Mouse (Mus musculus): ENCODE data around the gene Ascl3. TPM values are rescaled to one million over a fixed set of nuclear protein-coding genes. Genes with fewer than 3 reads are reported as not detected.

Ascl3 gene
- polyA plus RNA-seq, 1 experiment from 2014 or later, result not detected

GRCm38 (mm10) chr7:109752008-109752925, 20.7 kb upstream of the Ascl3 start, which contains the start of gene Tmem9b:
Gene Tmem9b, minus strand, starts transcription at chr7:109752875.
- Histone ChIP-seq H3K9me3 (replicated peaks; ENCODE audit: control insufficient read depth, low read length) (no peaks in the 10 kb centered on the region), H3K36me3 (ENCODE audit: control insufficient read depth, insufficient read depth, low read length) (no peaks in the 10 kb centered on the region; the same call in 1 of the 2 replicates), H3K4me3 (ENCODE audit: low read depth, low read length) (peak within 1 kb of the TSS; percentile 82), H3K9ac (ENCODE audit: low read depth, low read length) (peak within 1 kb of the TSS; percentile 90), H3K27ac (ENCODE audit: low read depth, low read length) (peak within 1 kb of the TSS; percentile 70), H3K4me1 (ENCODE audit: control insufficient read depth, insufficient read depth, low read length) (0 out of 2 replicates have a peak, but pooled peaks cover 6% of the 10 kb centered on the region), H3K27me3 (ENCODE audit: control insufficient read depth, insufficient read depth, low read length) (no peaks in the 10 kb centered on the region), H3K4me2 (peak within 1 kb of the TSS; percentile 87)
- 0% methylated on average over 73 of the region's 74 CpGs for WGBS (ENCODE audit: insufficient replicate concordance)
- peak; percentile 85 for ATAC-seq (replicated peaks; ENCODE audit: insufficient number of reproducible peaks, low FRiP score, low TSS enrichment)

GRCm38 (mm10) chr7:109751427-109752007, 20.0 kb upstream of the Ascl3 start:
- WGBS (ENCODE audit: insufficient replicate concordance), result 3% methylated on average over 13 of the region's 13 CpGs
- H3K4me1 ChIP-seq (ENCODE audit: control insufficient read depth, insufficient read depth, low read length), result 0 out of 2 replicates have a peak, but pooled peaks cover 6% of the 10 kb centered on the region
- no peaks in the 10 kb centered on the region for H3K9me3 ChIP-seq (replicated peaks; ENCODE audit: control insufficient read depth, low read length)
- H3K27me3 ChIP-seq (ENCODE audit: control insufficient read depth, insufficient read depth, low read length), result no peaks in the 10 kb centered on the region
- peak overlapping the region; percentile 90 for H3K9ac ChIP-seq (ENCODE audit: low read depth, low read length)
- peak overlapping the region; percentile 82 for H3K4me3 ChIP-seq (ENCODE audit: low read depth, low read length)
- no peak for ATAC-seq (replicated peaks; ENCODE audit: insufficient number of reproducible peaks, low FRiP score, low TSS enrichment)
- H3K4me2 ChIP-seq, result peak overlapping the region; percentile 87
- no peaks in the 10 kb centered on the region; the same call in 1 of the 2 replicates for H3K36me3 ChIP-seq (ENCODE audit: control insufficient read depth, insufficient read depth, low read length)
- H3K27ac ChIP-seq (ENCODE audit: low read depth, low read length), result peak overlapping the region; percentile 70

GRCm38 (mm10) chr7:109747747-109748146, 16.2 kb upstream of the Ascl3 start:
- Histone ChIP-seq H3K9me3 (replicated peaks; ENCODE audit: control insufficient read depth, low read length) (no peaks in the 10 kb centered on the region), H3K9ac (ENCODE audit: low read depth, low read length) (no peak overlapping the region), H3K4me3 (ENCODE audit: low read depth, low read length) (no peak overlapping the region), H3K27me3 (ENCODE audit: control insufficient read depth, insufficient read depth, low read length) (no peaks in the 10 kb centered on the region), H3K27ac (ENCODE audit: low read depth, low read length) (no peak overlapping the region), H3K4me2 (no peak overlapping the region), H3K4me1 (ENCODE audit: control insufficient read depth, insufficient read depth, low read length) (0 out of 2 replicates have a peak, but pooled peaks cover 5% of the 10 kb centered on the region), H3K36me3 (ENCODE audit: control insufficient read depth, insufficient read depth, low read length) (peaks cover 7% of the 10 kb centered on the region)
- WGBS (ENCODE audit: insufficient replicate concordance), result 50% methylated on average over 1 of the region's 1 CpGs
- ATAC-seq (replicated peaks; ENCODE audit: insufficient number of reproducible peaks, low FRiP score, low TSS enrichment), result no peak

GRCm38 (mm10) chr7:109741703-109742102, 10.2 kb upstream of the Ascl3 start:
- no peaks in the 10 kb centered on the region for H3K27me3 ChIP-seq (ENCODE audit: control insufficient read depth, insufficient read depth, low read length)
- H3K4me3 ChIP-seq (ENCODE audit: low read depth, low read length), result no peak overlapping the region
- WGBS (ENCODE audit: insufficient replicate concordance), result 90% methylated on average over 4 of the region's 4 CpGs
- peaks cover 7% of the 10 kb centered on the region for H3K36me3 ChIP-seq (ENCODE audit: control insufficient read depth, insufficient read depth, low read length)
- no peaks in the 10 kb centered on the region for H3K9me3 ChIP-seq (replicated peaks; ENCODE audit: control insufficient read depth, low read length)
- no peak overlapping the region for H3K9ac ChIP-seq (ENCODE audit: low read depth, low read length)
- H3K4me2 ChIP-seq, result no peak overlapping the region
- H3K27ac ChIP-seq (ENCODE audit: low read depth, low read length), result no peak overlapping the region
- no peaks in the 10 kb centered on the region for H3K4me1 ChIP-seq (ENCODE audit: control insufficient read depth, insufficient read depth, low read length)
- ATAC-seq (replicated peaks; ENCODE audit: insufficient number of reproducible peaks, low FRiP score, low TSS enrichment), result no peak

GRCm38 (mm10) chr7:109741060-109741459, 9.5 kb upstream of the Ascl3 start:
- no peaks in the 10 kb centered on the region for H3K9me3 ChIP-seq (replicated peaks; ENCODE audit: control insufficient read depth, low read length)
- no peaks in the 10 kb centered on the region for H3K27me3 ChIP-seq (ENCODE audit: control insufficient read depth, insufficient read depth, low read length)

GRCm38 (mm10) chr7:109739822-109740370, 8.4 kb upstream of the Ascl3 start:
- Histone ChIP-seq H3K4me3 (ENCODE audit: low read depth, low read length) (no peak overlapping the region), H3K27ac (ENCODE audit: low read depth, low read length) (no peak overlapping the region), H3K4me2 (no peak overlapping the region), H3K4me1 (ENCODE audit: control insufficient read depth, insufficient read depth, low read length) (no peaks in the 10 kb centered on the region), H3K9ac (ENCODE audit: low read depth, low read length) (no peak overlapping the region), H3K36me3 (ENCODE audit: control insufficient read depth, insufficient read depth, low read length) (peaks cover 3% of the 10 kb centered on the region), H3K27me3 (ENCODE audit: control insufficient read depth, insufficient read depth, low read length) (no peaks in the 10 kb centered on the region), H3K9me3 (replicated peaks; ENCODE audit: control insufficient read depth, low read length) (no peaks in the 10 kb centered on the region)
- 72% methylated on average over 5 of the region's 5 CpGs for WGBS (ENCODE audit: insufficient replicate concordance)
- ATAC-seq (replicated peaks; ENCODE audit: insufficient number of reproducible peaks, low FRiP score, low TSS enrichment), result no peak

More at GRCm38 (mm10) chr7:109741060-109741459, 9.5 kb upstream of the Ascl3 start:
- H3K4me3 ChIP-seq (ENCODE audit: low read depth, low read length), result no peak overlapping the region
- H3K4me2 ChIP-seq, result no peak overlapping the region
- 91% methylated on average over 1 of the region's 1 CpGs for WGBS (ENCODE audit: insufficient replicate concordance)
- H3K27ac ChIP-seq (ENCODE audit: low read depth, low read length), result no peak overlapping the region
- H3K9ac ChIP-seq (ENCODE audit: low read depth, low read length), result no peak overlapping the region
- ATAC-seq (replicated peaks; ENCODE audit: insufficient number of reproducible peaks, low FRiP score, low TSS enrichment), result no peak
- H3K4me1 ChIP-seq (ENCODE audit: control insufficient read depth, insufficient read depth, low read length), result no peaks in the 10 kb centered on the region
- peaks cover 7% of the 10 kb centered on the region for H3K36me3 ChIP-seq (ENCODE audit: control insufficient read depth, insufficient read depth, low read length)

GRCm38 (mm10) chr7:109734806-109735205, 3.3 kb upstream of the Ascl3 start:
- 81% methylated on average over 4 of the region's 4 CpGs for WGBS (ENCODE audit: insufficient replicate concordance)

GRCm38 (mm10) chr7:109723697-109724096, 7.8 kb downstream of the Ascl3 start, which contains the start of gene BC051019:
Gene BC051019, minus strand, starts transcription at chr7:109723850.
- Histone ChIP-seq H3K9ac (ENCODE audit: low read depth, low read length) (no peak within 1 kb of the TSS), H3K27me3 (ENCODE audit: control insufficient read depth, insufficient read depth, low read length) (no peaks in the 10 kb centered on the region), H3K4me2 (no peak within 1 kb of the TSS), H3K27ac (ENCODE audit: low read depth, low read length) (no peak within 1 kb of the TSS), H3K4me3 (ENCODE audit: low read depth, low read length) (no peak within 1 kb of the TSS), H3K4me1 (ENCODE audit: control insufficient read depth, insufficient read depth, low read length) (no peaks in the 10 kb centered on the region), H3K9me3 (replicated peaks; ENCODE audit: control insufficient read depth, low read length) (0 out of 2 replicates have a peak, but pooled peaks cover 2% of the 10 kb centered on the region), H3K36me3 (ENCODE audit: control insufficient read depth, insufficient read depth, low read length) (no peaks in the 10 kb centered on the region)
- no peak for ATAC-seq (replicated peaks; ENCODE audit: insufficient number of reproducible peaks, low FRiP score, low TSS enrichment)
- WGBS (ENCODE audit: insufficient replicate concordance), result 84% methylated on average over 5 of the region's 5 CpGs

More at GRCm38 (mm10) chr7:109734806-109735205, 3.3 kb upstream of the Ascl3 start:
- H3K36me3 ChIP-seq (ENCODE audit: control insufficient read depth, insufficient read depth, low read length), result no peaks in the 10 kb centered on the region
- H3K9me3 ChIP-seq (replicated peaks; ENCODE audit: control insufficient read depth, low read length), result no peaks in the 10 kb centered on the region
- no peak overlapping the region for H3K4me3 ChIP-seq (ENCODE audit: low read depth, low read length)
- no peak for ATAC-seq (replicated peaks; ENCODE audit: insufficient number of reproducible peaks, low FRiP score, low TSS enrichment)
- no peak overlapping the region for H3K4me2 ChIP-seq
- H3K4me1 ChIP-seq (ENCODE audit: control insufficient read depth, insufficient read depth, low read length), result no peaks in the 10 kb centered on the region
- no peaks in the 10 kb centered on the region for H3K27me3 ChIP-seq (ENCODE audit: control insufficient read depth, insufficient read depth, low read length)
- H3K9ac ChIP-seq (ENCODE audit: low read depth, low read length), result no peak overlapping the region
- H3K27ac ChIP-seq (ENCODE audit: low read depth, low read length), result no peak overlapping the region
